Mouse (Mus musculus) E14TG2a.4 (cell line): ENCODE results near the gene Esm1.

Experiments
- CTCF ChIP-seq: conservative IDR thresholded peaks from 2 replicates; pipeline ENCODE4 v1.5.1; 2014; ENCODE audit warnings: low read length
- NANOG ChIP-seq: IDR thresholded peaks from 2 replicates; pipeline ENCODE4 v1.6.1; 2014; ENCODE audit warnings: borderline replicate concordance, low read length, mixed read lengths

- TF ChIP-seq NANOG = no peak
- no peak for TF ChIP-seq CTCF
These were observed 49.8 kb downstream of the Esm1 start for GRCm38 (mm10) chr13:113259237-113259636.
